Mouse (Mus musculus) thymus, adult 18-20 months (tissue): ENCODE measurements around the gene 9130019O22Rik.
"Not testable (repeated sequence)": the region's sequence is repeated elsewhere in the genome, so short reads cannot be mapped to it uniquely, and the experiment has no call there.

ENCODE experiments used
- DNase-seq, 2 experiments: peaks; one replicate each; pipeline ENCODE4 v3.0.0; 2022; ENCODE audit warnings: mixed read lengths in 2 of 2

The 9130019O22Rik gene

GRCm38 (mm10) chr7:127375271-127376245 is 11.4 kb downstream of the 9130019O22Rik start, which contains the start of gene Zfp747:
Gene Zfp747 (minus strand): TSS chr7:127376050.
- DNase-seq: peak; percentile 81 to 91

GRCm38 (mm10) chr7:127371870-127372269 is 15.1 kb downstream of the 9130019O22Rik start:
- not testable (repeated sequence) for DNase-seq

GRCm38 (mm10) chr7:127371213-127371612 is 15.8 kb downstream of the 9130019O22Rik start:
- no peak for DNase-seq

- DNase-seq: no peak
Measured at GRCm38 (mm10) chr7:127366249-127366648, 20.7 kb downstream of the 9130019O22Rik start.

GRCm38 (mm10) chr7:127364166-127364565 is 22.8 kb downstream of the 9130019O22Rik start:
- DNase-seq: no peak

GRCm38 (mm10) chr7:127363475-127363921 is 23.5 kb downstream of the 9130019O22Rik start:
- DNase-seq: no peak

GRCm38 (mm10) chr7:127362418-127362817 is 24.5 kb downstream of the 9130019O22Rik start:
- DNase-seq: not testable (repeated sequence)

GRCm38 (mm10) chr7:127361449-127361848 is 25.5 kb downstream of the 9130019O22Rik start:
- DNase-seq: no peak

GRCm38 (mm10) chr7:127360265-127360664 is 26.7 kb downstream of the 9130019O22Rik start:
- no peak for DNase-seq

GRCm38 (mm10) chr7:127358472-127358871 is 28.5 kb downstream of the 9130019O22Rik start:
- DNase-seq: no peak

GRCm38 (mm10) chr7:127357871-127358270 is 29.1 kb downstream of the 9130019O22Rik start:
- DNase-seq: no peak

- no peak for DNase-seq
Measured at GRCm38 (mm10) chr7:127355796-127356195, 31.2 kb downstream of the 9130019O22Rik start.

GRCm38 (mm10) chr7:127351230-127352004 is 35.5 kb downstream of the 9130019O22Rik start:
- DNase-seq: no peak

GRCm38 (mm10) chr7:127346676-127347075 is 40.3 kb downstream of the 9130019O22Rik start:
- no peak for DNase-seq

- DNase-seq: peak; percentile 82 to 86
Measured at GRCm38 (mm10) chr7:127345512-127346325, 41.2 kb downstream of the 9130019O22Rik start, which contains the start of gene Zfp768. Gene Zfp768 (minus strand): TSS chr7:127345589.

- no peak for DNase-seq
Measured at GRCm38 (mm10) chr7:127345092-127345491, 41.9 kb downstream of the 9130019O22Rik start.

GRCm38 (mm10) chr7:127344371-127344770 is 42.6 kb downstream of the 9130019O22Rik start:
- DNase-seq: no peak

GRCm38 (mm10) chr7:127343351-127344019 is 43.5 kb downstream of the 9130019O22Rik start:
- no peak for DNase-seq

- no peak for DNase-seq
Measured at GRCm38 (mm10) chr7:127342888-127343287, 44.1 kb downstream of the 9130019O22Rik start.

- no peak for DNase-seq
Measured at GRCm38 (mm10) chr7:127342332-127342731, 44.6 kb downstream of the 9130019O22Rik start.

- not testable (repeated sequence) for DNase-seq
Measured at GRCm38 (mm10) chr7:127341861-127342260, 45.1 kb downstream of the 9130019O22Rik start.

GRCm38 (mm10) chr7:127341356-127341755 is 45.6 kb downstream of the 9130019O22Rik start:
- no peak for DNase-seq
